Mouse (Mus musculus): ENCODE results near the gene H2-Eb2. TPM values are rescaled to one million over a fixed set of nuclear protein-coding genes. Genes with fewer than 3 reads are reported as not detected.

The H2-Eb2 gene
- polyA plus RNA-seq, 1 experiment from 2014 or later: 0.42 TPM

DNA sequence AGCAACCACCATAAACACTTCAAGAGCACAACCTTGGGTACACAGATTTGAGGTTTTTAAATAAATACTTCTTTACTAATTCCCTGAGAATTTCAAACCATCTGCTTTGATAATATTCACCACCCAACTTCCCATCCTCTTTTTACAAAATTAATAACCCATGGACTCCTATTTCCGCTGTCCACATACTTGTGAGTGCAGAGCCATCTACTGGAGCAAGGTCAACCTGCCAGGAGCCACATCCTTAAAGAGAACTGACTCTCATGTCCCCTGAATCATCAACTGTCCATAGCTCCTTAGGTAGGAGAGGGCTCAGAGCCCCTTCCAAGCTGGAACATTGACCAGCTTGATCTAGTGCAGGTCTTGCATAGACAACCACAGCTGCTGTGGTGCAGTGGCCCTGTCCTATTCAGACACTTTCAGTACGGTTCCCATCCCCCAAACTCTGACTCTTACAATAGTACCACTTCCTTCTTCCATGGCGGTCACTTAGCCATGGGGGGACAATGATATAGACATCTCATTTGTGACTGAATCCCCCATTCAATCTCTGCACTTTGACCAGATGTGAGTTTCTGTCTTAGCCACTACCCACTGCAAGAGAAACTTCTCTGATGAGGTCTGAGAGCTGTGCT, 38.3 kb downstream of the H2-Eb2 start:
- Histone ChIP-seq H3K27me3 (ENCODE audit: control insufficient read depth, insufficient read depth, low read length) (0 out of 2 replicates have a peak, but pooled peaks cover under 1% of the 10 kb centered on the region), H3K9ac (ENCODE audit: low read length) (no peak overlapping the region), H3K9me3 (replicated peaks; ENCODE audit: control insufficient read depth, low read length) (no peaks in the 10 kb centered on the region), H3K36me3 (ENCODE audit: control insufficient read depth, insufficient read depth) (no peaks in the 10 kb centered on the region), H3K4me3 (ENCODE audit: low read length) (no peak overlapping the region), H3K4me2 (ENCODE audit: low read depth, low read length) (no peak overlapping the region), H3K4me1 (ENCODE audit: control insufficient read depth, insufficient read depth, low read length) (no peaks in the 10 kb centered on the region), H3K27ac (ENCODE audit: low read length) (no peak overlapping the region)
- no peak for ATAC-seq (replicated peaks; ENCODE audit: extremely low read depth, insufficient read depth, low FRiP score)
- 72% methylated on average over 3 of the region's 3 CpGs for WGBS

DNA sequence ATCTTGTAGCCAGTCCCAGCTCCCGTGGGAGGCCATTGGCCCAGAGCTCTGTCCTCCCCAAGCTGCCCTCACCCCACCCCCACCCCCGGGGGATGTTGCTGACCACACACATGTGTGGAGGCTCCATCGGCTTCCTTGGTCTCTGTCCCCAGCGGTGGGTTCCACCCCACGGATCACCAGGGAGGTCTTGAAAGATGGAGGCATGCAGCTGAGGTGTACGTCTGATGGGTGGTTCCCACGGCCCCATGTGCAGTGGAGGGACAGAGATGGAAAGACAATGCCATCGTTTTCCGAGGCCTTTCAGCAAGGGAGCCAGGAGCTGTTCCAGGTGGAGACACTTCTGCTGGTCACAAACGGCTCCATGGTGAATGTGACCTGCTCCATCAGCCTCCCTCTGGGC, 39.6 kb downstream of the H2-Eb2 start:
- H3K36me3 ChIP-seq (ENCODE audit: control insufficient read depth, insufficient read depth): no peaks in the 10 kb centered on the region
- ATAC-seq (replicated peaks; ENCODE audit: extremely low read depth, insufficient read depth, low FRiP score): no peak
- no peak overlapping the region for H3K27ac ChIP-seq (ENCODE audit: low read length)
- H3K9ac ChIP-seq (ENCODE audit: low read length): no peak overlapping the region
- no peak overlapping the region for H3K4me2 ChIP-seq (ENCODE audit: low read depth, low read length)
- H3K27me3 ChIP-seq (ENCODE audit: control insufficient read depth, insufficient read depth, low read length): 0 out of 2 replicates have a peak, but pooled peaks cover 2% of the 10 kb centered on the region
- H3K9me3 ChIP-seq (replicated peaks; ENCODE audit: control insufficient read depth, low read length): no peaks in the 10 kb centered on the region
- WGBS: 65% methylated on average over 10 of the region's 10 CpGs
- H3K4me1 ChIP-seq (ENCODE audit: control insufficient read depth, insufficient read depth, low read length): no peaks in the 10 kb centered on the region
- H3K4me3 ChIP-seq (ENCODE audit: low read length): no peak overlapping the region

DNA sequence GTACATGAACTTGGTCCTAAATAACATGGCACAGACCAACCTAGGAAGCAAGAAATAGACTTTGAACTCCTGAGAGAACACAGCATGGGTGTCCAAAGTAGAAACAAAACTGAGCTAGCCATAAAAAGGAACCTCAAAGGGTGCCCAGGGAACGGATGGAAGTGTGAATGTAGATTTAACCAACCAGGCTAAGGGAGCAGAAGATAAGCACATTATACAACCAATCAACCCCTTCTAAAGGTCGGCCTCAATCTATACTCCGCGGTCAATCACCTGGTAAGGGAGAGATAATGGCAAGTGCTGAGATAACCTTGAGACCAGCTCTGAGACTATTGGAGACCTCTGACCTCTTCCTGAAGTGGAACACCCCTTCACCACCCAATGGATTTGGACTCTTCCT, 45.1 kb downstream of the H2-Eb2 start:
- ATAC-seq (replicated peaks; ENCODE audit: extremely low read depth, insufficient read depth, low FRiP score): no peak
- no peak overlapping the region for H3K4me2 ChIP-seq (ENCODE audit: low read depth, low read length)
- no peaks in the 10 kb centered on the region for H3K4me1 ChIP-seq (ENCODE audit: control insufficient read depth, insufficient read depth, low read length)
- no peaks in the 10 kb centered on the region for H3K36me3 ChIP-seq (ENCODE audit: control insufficient read depth, insufficient read depth)
- 58% methylated on average over 4 of the region's 4 CpGs for WGBS
- 0 out of 2 replicates have a peak, but pooled peaks cover 2% of the 10 kb centered on the region for H3K27me3 ChIP-seq (ENCODE audit: control insufficient read depth, insufficient read depth, low read length)
- H3K27ac ChIP-seq (ENCODE audit: low read length): no peak overlapping the region
- H3K9me3 ChIP-seq (replicated peaks; ENCODE audit: control insufficient read depth, low read length): no peaks in the 10 kb centered on the region
- no peak overlapping the region for H3K9ac ChIP-seq (ENCODE audit: low read length)
- no peak overlapping the region for H3K4me3 ChIP-seq (ENCODE audit: low read length)

GRCm38 (mm10) chr17:34373055-34373709, 47.7 kb downstream of the H2-Eb2 start:
- Histone ChIP-seq H3K36me3 (ENCODE audit: control insufficient read depth, insufficient read depth) (no peaks in the 10 kb centered on the region), H3K4me3 (ENCODE audit: low read length) (no peak overlapping the region), H3K9ac (ENCODE audit: low read length) (no peak overlapping the region), H3K27me3 (ENCODE audit: control insufficient read depth, insufficient read depth, low read length) (0 out of 2 replicates have a peak, but pooled peaks cover 2% of the 10 kb centered on the region), H3K9me3 (replicated peaks; ENCODE audit: control insufficient read depth, low read length) (no peaks in the 10 kb centered on the region), H3K4me1 (ENCODE audit: control insufficient read depth, insufficient read depth, low read length) (no peaks in the 10 kb centered on the region), H3K4me2 (ENCODE audit: low read depth, low read length) (no peak overlapping the region), H3K27ac (ENCODE audit: low read length) (no peak overlapping the region)
- 73% methylated on average over 6 of the region's 6 CpGs for WGBS
- ATAC-seq (replicated peaks; ENCODE audit: extremely low read depth, insufficient read depth, low FRiP score): no peak

- no peaks in the 10 kb centered on the region for H3K4me1 ChIP-seq (ENCODE audit: control insufficient read depth, insufficient read depth, low read length)
- no peaks in the 10 kb centered on the region for H3K27me3 ChIP-seq (ENCODE audit: control insufficient read depth, insufficient read depth, low read length)
- no peak within 1 kb of the TSS for H3K27ac ChIP-seq (ENCODE audit: low read length)
- WGBS: 68% methylated on average over 2 of the region's 2 CpGs
- no peak for ATAC-seq (replicated peaks; ENCODE audit: extremely low read depth, insufficient read depth, low FRiP score)
- H3K36me3 ChIP-seq (ENCODE audit: control insufficient read depth, insufficient read depth): no peaks in the 10 kb centered on the region
- no peaks in the 10 kb centered on the region for H3K9me3 ChIP-seq (replicated peaks; ENCODE audit: control insufficient read depth, low read length)
- H3K4me2 ChIP-seq (ENCODE audit: low read depth, low read length): no peak within 1 kb of the TSS
- no peak within 1 kb of the TSS for H3K9ac ChIP-seq (ENCODE audit: low read length)
- no peak within 1 kb of the TSS for H3K4me3 ChIP-seq (ENCODE audit: low read length)
Observed at GRCm38 (mm10) chr17:34376847-34377246, 51.4 kb downstream of the H2-Eb2 start, which contains the start of gene Btnl1. Gene Btnl1, plus strand, starts transcription at chr17:34377132.

GRCm38 (mm10) chr17:34377450-34378209, 52.2 kb downstream of the H2-Eb2 start:
- no peaks in the 10 kb centered on the region for H3K9me3 ChIP-seq (replicated peaks; ENCODE audit: control insufficient read depth, low read length)
- no peak overlapping the region for H3K4me3 ChIP-seq (ENCODE audit: low read length)
- no peak for ATAC-seq (replicated peaks; ENCODE audit: extremely low read depth, insufficient read depth, low FRiP score)
- H3K9ac ChIP-seq (ENCODE audit: low read length): no peak overlapping the region
- H3K36me3 ChIP-seq (ENCODE audit: control insufficient read depth, insufficient read depth): no peaks in the 10 kb centered on the region
- H3K27ac ChIP-seq (ENCODE audit: low read length): no peak overlapping the region
- no peaks in the 10 kb centered on the region for H3K4me1 ChIP-seq (ENCODE audit: control insufficient read depth, insufficient read depth, low read length)
- H3K27me3 ChIP-seq (ENCODE audit: control insufficient read depth, insufficient read depth, low read length): no peaks in the 10 kb centered on the region
- H3K4me2 ChIP-seq (ENCODE audit: low read depth, low read length): no peak overlapping the region
- 48% methylated on average over 6 of the region's 6 CpGs for WGBS

GRCm38 (mm10) chr17:34378716-34379115, 53.3 kb downstream of the H2-Eb2 start:
- no peaks in the 10 kb centered on the region for H3K27me3 ChIP-seq (ENCODE audit: control insufficient read depth, insufficient read depth, low read length)
- no peak for ATAC-seq (replicated peaks; ENCODE audit: extremely low read depth, insufficient read depth, low FRiP score)

DNA sequence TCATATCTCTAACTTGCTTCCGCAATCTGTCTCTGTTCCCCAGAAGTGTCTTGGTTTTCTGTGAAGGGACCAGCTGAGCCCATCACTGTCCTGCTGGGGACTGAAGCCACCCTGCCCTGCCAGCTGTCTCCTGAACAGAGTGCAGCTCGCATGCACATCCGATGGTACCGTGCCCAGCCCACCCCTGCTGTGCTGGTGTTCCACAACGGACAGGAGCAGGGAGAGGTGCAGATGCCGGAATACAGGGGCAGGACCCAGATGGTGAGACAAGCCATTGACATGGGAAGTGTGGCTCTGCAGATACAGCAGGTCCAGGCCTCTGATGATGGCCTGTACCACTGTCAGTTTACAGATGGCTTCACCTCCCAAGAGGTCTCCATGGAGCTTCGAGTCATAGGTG, 54.0 kb downstream of the H2-Eb2 start:
- Histone ChIP-seq H3K4me2 (ENCODE audit: low read depth, low read length) (no peak overlapping the region), H3K4me3 (ENCODE audit: low read length) (no peak overlapping the region), H3K9ac (ENCODE audit: low read length) (no peak overlapping the region), H3K27ac (ENCODE audit: low read length) (no peak overlapping the region), H3K36me3 (ENCODE audit: control insufficient read depth, insufficient read depth) (no peaks in the 10 kb centered on the region), H3K4me1 (ENCODE audit: control insufficient read depth, insufficient read depth, low read length) (no peaks in the 10 kb centered on the region), H3K9me3 (replicated peaks; ENCODE audit: control insufficient read depth, low read length) (no peaks in the 10 kb centered on the region), H3K27me3 (ENCODE audit: control insufficient read depth, insufficient read depth, low read length) (no peaks in the 10 kb centered on the region)
- ATAC-seq (replicated peaks; ENCODE audit: extremely low read depth, insufficient read depth, low FRiP score): no peak
- 86% methylated on average over 7 of the region's 7 CpGs for WGBS

More at GRCm38 (mm10) chr17:34378716-34379115, 53.3 kb downstream of the H2-Eb2 start:
- no peaks in the 10 kb centered on the region for H3K9me3 ChIP-seq (replicated peaks; ENCODE audit: control insufficient read depth, low read length)
- H3K27ac ChIP-seq (ENCODE audit: low read length): no peak overlapping the region
- no peaks in the 10 kb centered on the region for H3K4me1 ChIP-seq (ENCODE audit: control insufficient read depth, insufficient read depth, low read length)
- no peak overlapping the region for H3K9ac ChIP-seq (ENCODE audit: low read length)
- H3K4me3 ChIP-seq (ENCODE audit: low read length): no peak overlapping the region
- H3K36me3 ChIP-seq (ENCODE audit: control insufficient read depth, insufficient read depth): no peaks in the 10 kb centered on the region
- WGBS: 54% methylated on average over 2 of the region's 2 CpGs
- H3K4me2 ChIP-seq (ENCODE audit: low read depth, low read length): no peak overlapping the region

- ATAC-seq (replicated peaks; ENCODE audit: extremely low read depth, insufficient read depth, low FRiP score): no peak
- Histone ChIP-seq H3K4me2 (ENCODE audit: low read depth, low read length) (no peak overlapping the region), H3K27ac (ENCODE audit: low read length) (no peak overlapping the region), H3K4me3 (ENCODE audit: low read length) (no peak overlapping the region), H3K27me3 (ENCODE audit: control insufficient read depth, insufficient read depth, low read length) (no peaks in the 10 kb centered on the region), H3K9me3 (replicated peaks; ENCODE audit: control insufficient read depth, low read length) (no peaks in the 10 kb centered on the region), H3K4me1 (ENCODE audit: control insufficient read depth, insufficient read depth, low read length) (no peaks in the 10 kb centered on the region), H3K9ac (ENCODE audit: low read length) (no peak overlapping the region), H3K36me3 (ENCODE audit: control insufficient read depth, insufficient read depth) (no peaks in the 10 kb centered on the region)
- WGBS: 68% methylated on average over 11 of the region's 11 CpGs
Observed at GRCm38 (mm10) chr17:34381876-34382275, 56.4 kb downstream of the H2-Eb2 start.
